Mouse (Mus musculus) left cerebral cortex, adult 11 months (tissue): Measurements from ENCODE around the gene Tox2.
A peak's percentile ranks its signal among the peaks of the same experiment; 100 is the strongest.

Experiments
- DNase-seq: peaks from one replicate; pipeline ENCODE4 v3.0.0; 2022; ENCODE audit warnings: low spot score

Tox2 gene

GRCm38 (mm10) chr2:163318777-163319176 is 115.9 kb downstream of the Tox2 start:
- DNase-seq, result no peak

GRCm38 (mm10) chr2:163323163-163323562 is 120.2 kb downstream of the Tox2 start:
- no peak for DNase-seq

GRCm38 (mm10) chr2:163330742-163331141 is 127.8 kb downstream of the Tox2 start:
- peak; percentile 68 for DNase-seq

- no peak for DNase-seq
Observed at GRCm38 (mm10) chr2:163331423-163331822, 128.5 kb downstream of the Tox2 start.

GRCm38 (mm10) chr2:163332368-163333055 is 129.6 kb downstream of the Tox2 start:
- peak; percentile 33 for DNase-seq

GRCm38 (mm10) chr2:163340263-163340662 is 137.3 kb downstream of the Tox2 start:
- no peak for DNase-seq

GRCm38 (mm10) chr2:163343671-163344070 is 140.7 kb downstream of the Tox2 start:
- DNase-seq, result no peak

GRCm38 (mm10) chr2:163344976-163345660 is 142.2 kb downstream of the Tox2 start:
- DNase-seq, result no peak

GRCm38 (mm10) chr2:163346497-163346896 is 143.6 kb downstream of the Tox2 start:
- DNase-seq, result no peak

GRCm38 (mm10) chr2:163347517-163348184 is 144.7 kb downstream of the Tox2 start:
- DNase-seq, result no peak

- no peak for DNase-seq
Observed at GRCm38 (mm10) chr2:163348677-163349076, 145.8 kb downstream of the Tox2 start.

- DNase-seq, result no peak
Observed at GRCm38 (mm10) chr2:163349411-163349810, 146.5 kb downstream of the Tox2 start.

GRCm38 (mm10) chr2:163350443-163350842 is 147.5 kb downstream of the Tox2 start:
- DNase-seq, result no peak

- no peak for DNase-seq
Observed at GRCm38 (mm10) chr2:163353731-163354130, 150.8 kb downstream of the Tox2 start.

GRCm38 (mm10) chr2:163355666-163356065 is 152.7 kb downstream of the Tox2 start:
- no peak for DNase-seq

GRCm38 (mm10) chr2:163356113-163356840 is 153.4 kb downstream of the Tox2 start:
- no peak for DNase-seq

GRCm38 (mm10) chr2:163358662-163359061 is 155.7 kb downstream of the Tox2 start:
- DNase-seq, result no peak

GRCm38 (mm10) chr2:163359253-163359652 is 156.3 kb downstream of the Tox2 start:
- no peak for DNase-seq

GRCm38 (mm10) chr2:163360858-163361623 is 158.1 kb downstream of the Tox2 start:
- no peak for DNase-seq

- no peak for DNase-seq
Observed at GRCm38 (mm10) chr2:163362940-163363921, 160.3 kb downstream of the Tox2 start.
